ENCODE assay signal across 17 mouse cellular contexts in genomic region chr2:135571599-135571998, GRCm38 (mm10).
DNase-seq lines count a peak whose midpoint lies in the region; ATAC-seq lines count a peak whose summit lies in the region.
"Had no signal": no experiment of that assay in that cellular context is flagged by ENCODE, and none has a peak within 500 bp of the region (broad histone marks: within the 10 kb centered on the region; RNA-seq: fewer than 3 reads in every experiment).

No protein-coding gene starts in this region.

- H3K4me3 ChIP-seq in lung, embryonic 16.5 days (ENCODE audit: low read length) = no peak overlapping the region

- no peaks in the 10 kb centered on the region for H3K27me3 ChIP-seq in lung, embryonic 16.5 days (ENCODE audit: control insufficient read depth, insufficient read depth, low read depth, low read length)

- peak; percentile 11 for DNase-seq in kidney, adult 11 months
- DNase-seq in kidney, adult 9 months = no peak
- peak; percentile 68 to 87 for DNase-seq in heart, adult 9 months (ENCODE audit: low spot score in 2 of 2)
- peak; percentile 33 for DNase-seq in skeletal muscle tissue, adult 2 months (ENCODE audit: low read depth, low spot score)
- DNase-seq in adrenal gland, postnatal 25 days = no peak
- DNase-seq in thymus, postnatal 4 days = no peak
- no peak for DNase-seq in frontal cortex, postnatal 10 days (ENCODE audit: low spot score in 2 of 2)
- DNase-seq: cerebellum, adult 11-12 months; cerebellum, postnatal 36 days; left cerebral cortex, postnatal 4 days; midbrain, embryonic 14.5 days; thymus, adult 2 months had no signal

- H3K9me3 ChIP-seq in lung, embryonic 16.5 days (ENCODE audit: control insufficient read depth, low read length) = no peaks in the 10 kb centered on the region

- H3K9ac ChIP-seq in lung, embryonic 16.5 days (ENCODE audit: low read length) = no peak overlapping the region

- H3K27ac ChIP-seq in lung, embryonic 16.5 days (ENCODE audit: low read length) = no peak overlapping the region
- H3K27ac ChIP-seq: hindbrain, postnatal 0 days; kidney, postnatal 0 days had no signal

- 53% methylated on average over 5 of the region's 5 CpGs for WGBS in lung, embryonic 16.5 days

- no peaks in the 10 kb centered on the region for H3K36me3 ChIP-seq in lung, embryonic 16.5 days (ENCODE audit: control insufficient read depth, insufficient read depth, low read length)

- ATAC-seq in lung, embryonic 16.5 days (ENCODE audit: low read depth) = peak; percentile 63; the same call in 1 of the 2 replicates
- ATAC-seq: forebrain, embryonic 16.5 days; hindbrain, postnatal 0 days had no signal

- H3K4me2 ChIP-seq in lung, embryonic 16.5 days (ENCODE audit: low read depth, low read length) = no peak overlapping the region
- H3K4me2 ChIP-seq: liver, embryonic 11.5 days had no signal

- H3K4me1 ChIP-seq in lung, embryonic 16.5 days (replicated peaks; ENCODE audit: control insufficient read depth, insufficient read depth, low read length) = no peaks in the 10 kb centered on the region

Comparison
In these comparisons a context has a peak if more than half of its experiments do, and no peak if none do; other contexts are left out.
1. DNase-seq: peak in kidney, adult 11 months (single experiment), heart, adult 9 months (2 of 2) and skeletal muscle tissue, adult 2 months (single experiment); none in kidney, adult 9 months (single experiment), adrenal gland, postnatal 25 days (single experiment), thymus, postnatal 4 days (single experiment) and frontal cortex, postnatal 10 days (0 of 2).